Mouse (Mus musculus): Measurements from ENCODE around the gene Arhgap15.

The Arhgap15 gene

DNA sequence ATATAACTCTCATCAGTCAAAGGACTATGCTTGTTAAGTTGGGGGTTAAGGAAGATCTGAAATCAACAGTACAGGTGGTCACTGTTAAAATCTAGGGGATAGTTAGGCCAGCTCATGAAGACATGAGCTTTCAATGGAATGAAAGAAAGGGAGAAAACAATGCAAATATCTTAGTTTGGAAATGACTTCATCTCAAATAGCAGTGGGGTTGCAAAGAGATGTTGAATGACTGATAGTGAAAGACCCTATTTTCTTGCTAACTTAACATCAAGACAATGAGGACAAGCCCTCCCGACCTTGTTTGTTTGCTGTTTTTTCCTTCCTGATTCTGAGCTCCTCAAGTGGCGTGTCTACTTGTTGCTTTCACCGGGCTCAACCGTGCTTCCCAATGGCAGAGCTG lies 597.6 kb downstream of the Arhgap15 start:
- CTCF ChIA-PET = no interaction called here

DNA sequence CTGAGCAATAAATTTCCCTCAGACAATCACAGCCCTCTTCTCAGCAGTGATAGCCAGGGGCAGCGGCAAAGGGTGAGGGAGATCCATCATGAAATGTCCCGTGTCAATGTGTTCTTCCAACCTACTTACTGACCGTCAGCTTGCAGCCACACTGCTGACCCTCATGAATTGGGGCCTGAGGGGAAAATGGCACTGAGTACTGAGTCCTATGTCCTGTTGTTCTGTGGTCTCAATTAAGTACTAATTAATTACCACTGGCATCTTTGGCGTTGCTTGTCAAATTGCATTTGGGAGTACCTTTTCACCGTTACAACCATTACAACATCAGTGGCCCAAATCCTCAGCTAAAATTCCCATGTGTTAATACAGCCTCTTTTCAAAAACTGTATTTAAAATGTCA lies 599.2 kb downstream of the Arhgap15 start:
- CTCF ChIA-PET = no interaction called here

DNA sequence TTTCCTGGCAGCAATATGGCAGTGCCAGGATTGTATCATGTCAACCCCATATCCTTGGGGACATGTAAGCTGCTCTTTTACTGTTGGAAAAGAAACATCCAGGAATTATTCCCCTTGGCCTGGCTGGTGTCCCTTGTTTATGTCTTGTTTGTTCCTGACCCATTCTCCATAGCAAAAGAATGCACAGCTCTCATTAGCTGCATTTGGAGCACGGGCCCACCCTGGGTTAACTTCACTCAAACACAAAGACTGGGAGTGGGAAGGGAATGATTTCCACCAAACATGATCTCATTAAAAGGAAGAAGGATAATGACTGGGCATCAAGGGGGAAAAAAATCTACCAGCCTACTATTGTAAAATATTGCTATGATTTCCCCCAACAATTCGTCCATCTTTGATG lies 600.5 kb downstream of the Arhgap15 start:
- CTCF ChIA-PET = no interaction called here

DNA sequence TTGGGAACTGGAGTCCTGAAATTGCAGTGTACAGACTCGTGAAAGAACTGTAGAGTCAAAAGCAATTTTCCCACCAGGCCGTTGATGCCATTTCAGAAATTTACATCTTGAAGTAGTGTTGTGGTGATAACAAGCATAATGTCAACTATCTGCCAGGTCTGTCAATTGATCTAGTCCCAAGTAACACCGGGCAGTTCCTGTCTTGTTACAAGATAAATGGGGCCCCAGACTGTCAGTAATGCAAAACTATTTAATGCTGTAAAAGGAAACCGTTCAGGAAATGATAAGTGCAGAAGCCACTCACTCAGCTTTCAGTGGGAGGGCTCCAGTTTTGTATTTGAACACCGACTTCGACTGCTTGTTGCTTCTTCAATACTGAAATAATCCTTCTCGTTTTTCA lies 604.3 kb downstream of the Arhgap15 start:
- CTCF ChIA-PET = no interaction called here

DNA sequence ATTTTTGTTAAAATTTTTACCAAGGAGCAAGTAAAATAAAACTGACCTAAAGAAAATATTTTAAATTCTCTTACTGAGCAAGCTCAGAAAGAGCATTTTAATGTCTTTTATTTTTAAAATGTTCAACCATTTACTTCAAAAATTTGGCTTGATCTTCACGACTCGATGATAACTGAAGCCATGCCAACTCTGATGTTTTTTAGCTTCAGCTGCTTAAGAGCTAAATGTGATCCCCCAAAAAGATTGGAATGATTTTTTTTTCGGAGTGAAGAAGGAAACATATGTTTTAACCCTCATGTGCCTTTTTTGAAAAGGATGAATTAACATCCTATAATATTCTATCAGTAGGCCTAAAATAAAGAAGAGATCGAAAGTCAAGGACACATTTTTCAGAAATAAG lies 605.0 kb downstream of the Arhgap15 start:
- CTCF ChIA-PET = no interaction called here

DNA sequence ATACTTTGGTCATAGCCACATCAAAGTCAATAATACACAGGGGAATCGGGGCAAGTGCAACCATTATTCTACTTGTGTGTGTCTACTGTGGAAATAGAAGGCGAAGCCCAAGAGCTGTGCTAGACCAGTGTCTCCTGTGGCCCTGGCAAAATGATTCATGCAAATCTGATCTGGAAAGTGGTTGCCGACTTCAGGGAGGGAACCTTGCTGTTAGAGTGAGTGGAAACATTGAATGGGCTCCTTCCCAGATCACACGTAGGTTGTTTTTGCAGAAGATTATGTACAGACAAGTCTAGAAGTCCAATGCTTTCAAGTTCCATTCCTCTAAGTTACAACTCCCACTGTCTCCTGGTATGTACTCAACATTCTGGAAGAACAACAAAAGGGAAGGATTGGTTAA lies 606.2 kb downstream of the Arhgap15 start:
- CTCF ChIA-PET = no interaction called here

DNA sequence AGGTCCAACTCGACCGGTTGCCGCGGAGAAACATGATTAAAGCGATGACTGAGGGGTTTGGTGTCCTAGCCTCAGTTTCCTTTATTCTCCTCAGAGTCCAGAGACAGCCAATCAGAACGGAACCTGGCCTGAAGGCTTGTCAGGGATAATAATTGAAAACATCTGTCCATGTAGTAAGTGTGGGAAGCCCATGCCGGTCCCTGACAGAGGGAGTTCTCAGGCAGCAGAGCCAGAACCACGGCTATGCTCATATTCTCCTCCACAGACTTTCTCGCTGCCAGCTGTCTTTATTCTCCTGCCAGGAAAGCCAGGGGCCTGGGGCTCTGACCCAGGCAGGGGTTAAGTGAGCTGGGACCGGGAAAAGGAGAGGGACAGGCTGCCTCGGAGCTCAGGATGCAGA lies 606.7 kb downstream of the Arhgap15 start:
- CTCF ChIA-PET = no interaction called here

DNA sequence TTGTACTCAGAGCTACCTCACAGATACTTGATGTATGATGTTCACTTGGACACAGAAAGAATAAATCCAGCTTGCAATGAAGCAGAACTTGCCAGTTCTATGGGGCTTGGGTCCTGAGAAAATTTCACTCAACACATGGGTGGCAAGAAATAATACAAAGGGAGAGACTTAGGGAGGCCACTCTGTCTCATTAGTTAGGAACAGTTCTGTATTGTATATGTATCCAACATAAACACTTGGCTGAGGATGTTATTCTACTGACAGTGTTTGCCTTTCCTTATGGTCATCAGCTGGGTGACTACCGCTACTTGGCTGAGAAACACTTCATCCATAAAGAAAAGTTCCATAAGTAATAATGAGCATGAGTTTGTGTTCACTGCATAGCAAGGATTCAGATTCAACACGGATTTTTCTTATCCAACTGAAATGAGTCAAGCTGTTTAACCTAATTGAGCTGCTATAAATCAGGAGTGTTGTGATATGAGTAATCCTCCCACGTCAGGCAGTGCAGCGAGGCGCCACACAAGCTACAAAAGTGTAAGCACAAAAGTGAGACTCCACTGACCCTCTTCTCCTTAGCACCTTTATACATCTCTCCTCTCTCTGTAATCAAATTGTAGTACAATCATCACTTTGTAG lies 607.7 kb downstream of the Arhgap15 start:
- CTCF ChIA-PET = no interaction called here

DNA sequence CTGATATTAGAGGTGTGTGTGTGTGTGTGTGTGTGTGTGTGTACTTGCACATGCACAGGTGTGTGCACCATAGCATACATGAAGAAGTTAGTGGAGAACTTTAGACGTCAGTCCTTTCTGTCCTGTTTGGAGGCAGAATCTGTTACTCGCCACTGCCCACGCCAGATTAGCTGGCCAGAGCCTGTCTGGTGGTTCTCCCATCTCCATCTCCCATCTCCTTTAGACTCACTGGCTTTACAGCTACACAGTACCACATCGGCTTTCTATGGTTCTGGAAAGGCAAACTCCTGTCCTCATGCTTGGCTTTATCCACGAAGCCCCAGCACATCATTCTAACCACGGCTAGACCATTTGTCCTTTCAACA lies 608.2 kb downstream of the Arhgap15 start:
- CTCF ChIA-PET = no interaction called here

DNA sequence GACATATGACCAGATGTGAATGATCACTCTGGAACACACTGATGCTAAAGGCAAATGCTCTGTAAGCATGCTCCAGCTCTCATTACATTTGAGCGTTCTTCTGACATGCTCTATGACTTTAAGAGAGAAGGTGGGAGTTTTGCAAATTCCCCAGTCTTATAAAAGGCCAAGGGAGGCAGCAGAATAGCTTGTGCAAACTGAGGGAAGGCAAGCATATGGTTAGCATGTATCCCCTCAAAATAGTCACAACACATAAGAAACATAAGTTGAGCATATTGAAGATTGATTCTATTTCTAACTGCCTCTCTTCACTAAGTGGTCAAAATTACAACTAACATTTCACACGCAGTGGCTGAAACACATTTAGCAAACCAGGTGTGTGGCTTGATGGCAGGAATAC lies 631.6 kb downstream of the Arhgap15 start:
- CTCF ChIA-PET = no interaction called here

DNA sequence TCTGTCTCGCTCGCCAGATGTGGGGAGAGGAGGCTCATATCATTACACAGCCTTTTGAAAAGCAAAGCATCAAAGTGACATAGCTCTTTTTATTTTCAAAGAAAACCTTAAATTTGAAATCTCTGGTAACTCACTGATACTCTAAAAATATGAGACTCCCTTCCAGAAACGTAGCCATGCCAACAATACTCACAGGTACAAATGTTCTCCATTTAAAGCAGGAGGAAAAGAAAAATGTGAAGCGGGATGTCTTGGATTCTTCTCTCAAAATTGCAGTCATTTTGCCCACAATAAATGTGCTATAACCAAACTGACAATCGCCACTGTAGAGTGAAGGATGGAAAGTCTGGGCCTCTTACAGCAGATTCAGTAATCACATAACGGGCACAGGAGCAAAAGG lies 635.9 kb downstream of the Arhgap15 start:
- CTCF ChIA-PET = no interaction called here

DNA sequence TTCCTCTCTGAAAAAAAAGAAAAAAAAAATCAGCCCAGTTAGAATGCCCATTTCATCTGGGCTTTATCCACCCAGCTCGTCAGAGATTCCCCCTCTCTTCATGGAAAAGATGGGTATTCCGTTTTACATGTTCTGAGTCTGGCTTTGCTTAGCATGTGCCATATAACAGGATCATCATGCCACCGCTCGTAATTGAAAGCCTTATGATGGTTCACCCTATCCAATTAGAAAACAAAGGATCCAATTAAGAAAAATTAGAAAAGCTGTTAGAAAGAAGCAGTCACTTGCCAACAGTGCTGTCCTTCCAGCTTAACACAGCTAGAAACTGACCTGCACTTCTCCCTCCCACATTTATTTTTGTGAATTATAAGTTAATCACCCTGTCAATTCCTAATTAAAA lies 640.9 kb downstream of the Arhgap15 start:
- CTCF ChIA-PET = no interaction called here

DNA sequence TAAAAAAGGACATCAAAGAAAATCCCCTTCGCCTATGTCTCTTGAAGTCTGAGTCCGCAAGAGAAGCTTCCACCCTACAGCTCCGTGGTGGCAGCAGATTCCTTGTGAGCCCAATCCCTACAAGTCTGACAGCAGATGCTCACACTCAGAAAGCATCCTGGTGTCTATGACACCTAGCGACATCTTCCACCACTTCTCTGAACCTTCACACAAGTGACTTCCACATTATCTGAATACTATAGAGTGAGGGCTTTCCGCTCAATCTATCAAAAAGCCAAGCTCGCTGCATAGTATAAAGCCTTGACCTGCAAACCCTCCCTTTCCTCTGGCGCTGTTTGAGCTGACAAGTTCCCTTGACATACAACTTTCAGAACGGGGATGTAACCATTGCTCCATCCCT lies 645.2 kb downstream of the Arhgap15 start:
- CTCF ChIA-PET = no interaction called here

DNA sequence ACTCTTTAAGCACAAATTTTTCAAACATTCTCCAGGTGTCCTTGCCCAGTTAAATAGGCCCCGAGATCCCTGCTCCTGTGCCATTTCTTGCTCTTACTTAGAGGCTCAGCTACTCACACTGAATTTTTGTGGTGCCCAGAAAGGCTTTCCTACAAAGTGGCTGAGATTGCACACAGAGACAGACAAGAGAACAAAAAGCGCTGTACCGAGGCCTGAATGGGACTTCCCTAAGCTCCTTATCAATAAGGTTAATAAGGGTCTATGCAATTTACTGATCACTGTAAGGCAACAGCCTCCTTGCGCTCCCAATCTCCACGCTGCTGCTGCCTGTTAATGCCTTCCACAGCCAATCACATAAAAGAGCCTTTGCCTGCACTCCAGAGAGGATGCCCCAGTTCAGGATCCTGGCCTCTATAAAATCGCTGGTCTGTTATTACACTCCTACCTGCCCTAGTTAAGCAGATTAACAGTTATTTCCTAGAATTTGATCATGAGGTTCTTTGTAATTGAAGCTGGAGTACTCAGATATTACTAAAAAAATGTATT lies 646.4 kb downstream of the Arhgap15 start:
- CTCF ChIA-PET = no interaction called here

DNA sequence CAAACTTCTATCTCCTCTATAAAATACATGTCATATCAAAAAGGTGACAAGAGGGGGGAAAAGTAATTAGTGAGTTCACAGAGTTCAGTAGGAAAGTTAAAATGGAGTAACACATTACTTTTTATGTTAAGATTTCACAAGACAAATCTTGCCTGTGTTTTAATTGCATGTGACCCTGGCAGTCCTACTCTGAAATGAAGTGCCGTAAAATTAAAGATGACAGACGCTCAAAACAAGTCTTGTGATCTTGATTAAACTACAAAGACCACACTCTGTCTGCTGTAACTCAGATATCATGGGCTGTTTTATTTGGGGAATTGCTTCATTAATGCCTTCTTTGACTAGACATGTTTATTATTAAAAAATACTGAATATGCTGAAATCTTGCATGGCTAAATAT lies 647.0 kb downstream of the Arhgap15 start:
- CTCF ChIA-PET = no interaction called here

DNA sequence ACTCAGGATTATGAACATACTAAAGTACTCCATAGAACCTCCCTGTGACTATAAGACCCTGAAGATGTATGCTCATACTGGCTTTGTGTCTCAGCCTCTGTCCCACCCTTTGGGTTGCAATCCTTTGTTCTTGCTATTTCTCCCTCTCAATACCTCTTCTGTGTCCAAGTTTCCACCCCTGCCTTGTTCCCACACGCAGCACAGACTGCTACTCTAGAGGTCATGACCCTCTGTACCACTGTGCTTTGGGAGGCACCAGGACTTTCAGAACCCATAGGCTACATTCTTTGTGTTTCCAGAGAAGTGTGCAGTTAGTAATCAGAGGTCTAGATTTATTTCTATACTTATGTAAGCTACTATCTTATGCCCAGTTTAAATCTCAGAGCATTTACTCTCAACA lies 648.6 kb downstream of the Arhgap15 start:
- CTCF ChIA-PET = interaction anchor here (0.7 kb wide), 1 partner anchor 40 kb away, joined by 3 read pairs; no protein-coding TSS in a partner anchor

DNA sequence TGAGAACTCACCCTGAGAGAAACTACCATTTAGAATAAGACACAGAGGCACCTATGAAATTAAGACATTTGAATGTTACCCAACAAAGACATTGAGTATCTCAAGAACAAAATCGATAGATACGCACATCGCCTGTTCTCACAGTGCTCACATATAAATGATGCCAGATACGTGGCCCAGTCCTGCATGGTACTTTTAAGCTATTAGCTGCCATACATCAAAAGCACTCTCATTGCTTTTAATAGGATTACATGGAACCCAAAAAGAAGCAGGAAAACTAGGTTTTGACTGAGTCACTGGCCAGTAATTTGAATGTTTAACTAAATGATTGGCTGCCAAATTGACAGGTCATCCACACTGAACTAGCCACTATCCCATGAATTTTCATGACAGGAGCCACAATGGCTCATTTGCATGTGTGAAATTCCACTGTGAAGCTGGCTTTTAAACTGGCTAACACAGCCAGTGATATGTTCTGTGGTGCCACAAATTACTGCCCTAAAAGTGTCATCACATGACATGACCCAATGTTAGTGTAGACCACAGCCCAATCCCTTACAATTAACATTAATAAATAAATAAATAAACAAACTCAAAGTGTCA lies 649.2 kb downstream of the Arhgap15 start:
- CTCF ChIA-PET = interaction anchor here (0.7 kb wide), 1 partner anchor 39 kb away, joined by 3 read pairs; no protein-coding TSS in a partner anchor

DNA sequence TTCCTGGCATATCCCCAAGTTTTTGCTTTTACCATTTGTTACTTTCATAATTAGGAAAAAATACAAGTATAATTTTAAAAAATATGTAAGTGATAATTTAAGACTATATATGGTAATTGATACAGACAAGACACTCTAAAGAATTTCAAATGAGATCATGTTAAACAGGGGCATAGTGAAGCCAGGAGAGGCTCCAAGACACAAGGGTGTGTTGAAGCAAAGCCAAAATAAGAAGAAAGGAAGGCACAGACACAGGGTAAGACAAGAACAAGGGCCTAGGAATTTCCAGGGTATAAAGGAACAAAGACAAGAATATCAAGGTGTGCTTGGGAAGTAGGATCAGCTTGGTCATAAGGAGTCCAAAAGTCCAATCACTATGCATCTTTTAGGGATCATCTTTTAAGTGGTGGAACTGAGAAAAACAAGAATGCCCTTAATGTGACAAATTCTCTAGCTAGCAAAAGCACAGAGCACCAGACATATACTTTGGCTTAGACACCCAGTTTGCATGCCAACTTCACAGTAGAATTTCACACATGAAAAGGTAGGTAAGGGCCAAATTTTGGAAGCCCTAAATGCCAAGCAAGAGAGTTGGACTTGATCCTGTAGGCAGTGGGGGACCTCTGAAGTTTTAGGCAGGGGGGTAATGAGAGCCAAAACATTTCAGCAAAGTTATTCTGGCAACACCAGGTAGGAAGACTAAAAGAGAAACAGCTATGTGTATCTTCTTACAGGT lies 650.7 kb downstream of the Arhgap15 start:
- CTCF ChIA-PET = no interaction called here

DNA sequence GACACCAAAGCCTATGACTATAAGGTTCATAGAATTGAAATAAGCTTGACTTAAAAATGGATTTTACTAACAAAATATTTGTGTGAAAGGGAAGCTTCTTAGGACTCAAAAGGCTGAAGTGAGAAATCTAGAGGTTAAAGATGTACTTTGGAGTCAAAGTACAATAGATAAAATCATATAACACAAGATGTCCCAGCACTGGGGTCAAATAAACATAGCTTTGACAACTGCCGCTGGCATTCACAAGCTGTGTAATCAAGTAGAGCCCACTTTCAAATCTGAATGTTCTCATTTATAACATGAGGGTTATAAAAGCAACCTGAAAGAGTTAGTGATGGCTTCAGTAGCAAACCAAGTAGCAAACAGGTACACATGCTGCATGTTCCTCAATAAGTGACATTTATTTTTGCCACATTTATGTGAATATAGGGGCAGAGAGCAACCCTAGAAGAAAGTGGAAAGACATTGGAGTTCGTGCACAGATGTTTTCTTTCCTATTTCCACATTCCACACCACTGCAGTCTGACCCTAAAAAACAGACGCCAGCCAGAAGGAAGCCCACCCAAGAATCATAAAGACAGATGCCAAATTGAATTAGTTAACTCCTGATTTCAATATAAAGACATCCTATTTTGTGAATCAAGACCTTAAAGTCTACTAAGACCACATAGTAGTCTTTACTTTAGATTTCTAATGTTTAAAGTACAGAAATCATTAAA lies 653.2 kb downstream of the Arhgap15 start:
- CTCF ChIA-PET = no interaction called here

DNA sequence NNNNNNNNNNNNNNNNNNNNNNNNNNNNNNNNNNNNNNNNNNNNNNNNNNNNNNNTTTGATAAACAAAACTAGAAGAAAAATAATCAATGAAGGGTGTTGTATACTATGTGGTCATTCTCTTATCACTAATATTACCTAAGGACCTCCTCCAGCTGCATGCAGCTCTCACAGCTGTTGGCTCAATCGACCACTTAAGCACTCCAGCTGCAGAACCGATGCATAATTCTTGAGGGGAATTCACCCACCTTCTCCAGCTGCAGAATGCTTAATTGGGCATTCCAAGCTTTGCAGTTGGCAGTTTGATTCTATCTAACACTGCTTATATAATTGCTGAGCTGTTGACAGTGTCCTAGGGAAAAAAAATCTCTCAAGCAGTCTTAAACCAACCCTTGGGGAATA lies 663.0 kb downstream of the Arhgap15 start:
- CTCF ChIA-PET = no interaction called here

DNA sequence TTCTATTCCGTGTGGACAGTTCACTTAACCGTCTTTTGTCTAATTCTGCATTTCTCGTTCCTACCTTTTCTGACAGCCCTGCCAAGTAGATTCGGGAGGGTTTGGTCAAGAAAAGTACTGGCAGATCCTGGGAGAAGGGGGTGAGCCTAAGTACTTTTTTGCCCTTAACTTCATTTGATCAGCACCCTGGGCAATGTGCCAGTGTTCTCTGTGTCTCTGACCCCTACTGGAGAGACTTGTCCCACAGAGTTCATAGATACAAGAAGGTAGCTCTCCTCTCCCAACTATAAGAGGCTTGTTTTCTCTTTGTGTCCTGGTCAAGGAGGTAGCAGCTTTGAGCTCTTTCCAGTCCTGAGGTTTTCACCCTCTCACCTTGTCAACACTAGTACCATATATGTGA lies 667.7 kb downstream of the Arhgap15 start:
- CTCF ChIA-PET = interaction anchor here (0.6 kb wide), 1 partner anchor 1945 kb away, joined by 6 read pairs; no protein-coding TSS in a partner anchor

DNA sequence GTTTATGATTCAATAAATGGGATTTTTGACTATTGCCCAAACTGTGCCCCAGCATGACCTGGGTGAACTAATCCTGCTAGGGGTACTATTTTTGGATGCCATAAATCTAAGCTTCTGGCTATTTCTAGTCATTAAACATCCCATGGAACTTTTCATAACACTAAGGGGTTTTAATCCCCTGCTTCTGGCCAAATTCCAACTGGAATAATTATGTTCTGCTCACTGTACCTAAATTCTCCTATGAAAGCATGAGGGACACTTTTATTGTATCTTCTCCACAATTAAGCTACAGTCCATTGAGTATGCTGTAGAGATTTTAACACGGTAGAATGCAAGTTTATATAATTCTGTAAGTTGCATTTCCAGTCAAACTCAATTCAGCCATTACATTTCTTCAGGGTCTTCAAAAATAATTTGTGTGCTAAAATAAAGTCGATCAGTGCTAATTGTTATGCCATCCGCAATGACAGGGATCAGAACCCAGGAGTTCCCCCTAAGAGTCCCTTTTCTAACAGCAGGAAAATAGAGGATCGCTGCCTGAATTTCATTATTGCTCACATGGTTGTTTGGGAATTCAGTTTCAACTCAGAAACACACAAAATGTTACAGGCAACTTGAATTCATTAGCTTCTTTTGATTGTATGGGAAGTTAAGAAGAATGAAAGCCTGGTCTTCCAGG lies 671.1 kb downstream of the Arhgap15 start:
- CTCF ChIA-PET = no interaction called here
